Mouse (Mus musculus): ENCODE results near the gene Nrbp1.

Gene Nrbp1

GRCm38 (mm10) chr5:31240637-31241521 lies at the start of gene Nrbp1, which contains the start of gene Gm9970:
Gene Nrbp1, plus strand, starts transcription at chr5:31240864.
Gene Gm9970, minus strand, starts transcription at chr5:31241232.
- in situ Hi-C loops (cut with MboI) = no loop called here

- in situ Hi-C loops (cut with MboI) = loop anchor here (5.0 kb wide), 1 partner anchor 135 kb away; no protein-coding TSS in a partner anchor
These were observed 48.4 kb upstream of the Nrbp1 start for GRCm38 (mm10) chr5:31192045-31192938.

- in situ Hi-C loops (cut with MboI) = loop anchor here (5.0 kb wide), 1 partner anchor 134 kb away; no protein-coding TSS in a partner anchor
These were observed 47.6 kb upstream of the Nrbp1 start, which contains the start of the genes Snx17 and Eif2b4 for GRCm38 (mm10) chr5:31192939-31193630. Gene Snx17, plus strand, starts transcription at chr5:31193227. Gene Eif2b4, minus strand, starts transcription at chr5:31193430.

- in situ Hi-C loops (cut with MboI) = loop anchor here (5.0 kb wide), 1 partner anchor 134 kb away; no protein-coding TSS in a partner anchor
These were observed 46.9 kb upstream of the Nrbp1 start for GRCm38 (mm10) chr5:31193631-31194281.

- in situ Hi-C loops (cut with MboI) = loop anchor here (5.0 kb wide), 1 partner anchor 133 kb away; no protein-coding TSS in a partner anchor
These were observed 45.9 kb upstream of the Nrbp1 start for GRCm38 (mm10) chr5:31194486-31195485.

GRCm38 (mm10) chr5:31195671-31196070 lies 45.0 kb upstream of the Nrbp1 start:
- in situ Hi-C loops (cut with MboI) = no loop called here

- in situ Hi-C loops (cut with MboI) = no loop called here
These were observed 44.5 kb upstream of the Nrbp1 start for GRCm38 (mm10) chr5:31196207-31196606.

- in situ Hi-C loops (cut with MboI) = no loop called here
These were observed 43.6 kb upstream of the Nrbp1 start for GRCm38 (mm10) chr5:31197072-31197471.

- in situ Hi-C loops (cut with MboI) = no loop called here
These were observed 42.5 kb upstream of the Nrbp1 start for GRCm38 (mm10) chr5:31198170-31198569.

- in situ Hi-C loops (cut with MboI) = no loop called here
These were observed 41.9 kb upstream of the Nrbp1 start for GRCm38 (mm10) chr5:31198616-31199320.

GRCm38 (mm10) chr5:31199321-31199892 lies 41.3 kb upstream of the Nrbp1 start:
- in situ Hi-C loops (cut with MboI) = no loop called here

GRCm38 (mm10) chr5:31199893-31200292 lies 40.8 kb upstream of the Nrbp1 start:
- in situ Hi-C loops (cut with MboI) = no loop called here

- in situ Hi-C loops (cut with MboI) = no loop called here
These were observed 40.3 kb upstream of the Nrbp1 start for GRCm38 (mm10) chr5:31200327-31200768.

- in situ Hi-C loops (cut with MboI) = no loop called here
These were observed 39.5 kb upstream of the Nrbp1 start for GRCm38 (mm10) chr5:31201042-31201741.

- in situ Hi-C loops (cut with MboI) = no loop called here
These were observed 38.7 kb upstream of the Nrbp1 start, which contains the start of gene Zfp513 for GRCm38 (mm10) chr5:31201742-31202590. Gene Zfp513, minus strand, starts transcription at chr5:31202303.

GRCm38 (mm10) chr5:31202933-31203332 lies 37.7 kb upstream of the Nrbp1 start:
- in situ Hi-C loops (cut with MboI) = no loop called here

- in situ Hi-C loops (cut with MboI) = no loop called here
These were observed 36.8 kb upstream of the Nrbp1 start for GRCm38 (mm10) chr5:31203866-31204265.

Data from mature B cell (primary cell).